Mouse (Mus musculus) layer of hippocampus, postnatal 25 days (tissue): Measurements from ENCODE around the gene Rmdn2. TPM values are rescaled to one million over a fixed set of nuclear protein-coding genes. Genes with fewer than 3 reads are reported as not detected.

Experiments used
- DNase-seq, 2 experiments: peaks; one replicate each; pipeline ENCODE4 v3.0.0; 2022; ENCODE audit warnings: mixed read lengths in 2 of 2, low spot score in 1 of 2; ENCODE audit errors: extremely low spot score in 1 of 2
- total RNA-seq, 2 experiments: library from RNA; stranded (reverse); gene quantifications; 2 replicates each; pipeline ENCODE4 v1.2.3; 2021

Rmdn2 gene
- total RNA-seq, 2 experiments from 2014 or later = 9.1 to 10.5 TPM

GRCm38 (mm10) chr17:79730988-79731387 lies 119.3 kb downstream of the Rmdn2 start:
- DNase-seq = no peak

GRCm38 (mm10) chr17:79733039-79733438 lies 121.4 kb downstream of the Rmdn2 start:
- no peak for DNase-seq

GRCm38 (mm10) chr17:79737598-79737997 lies 125.9 kb downstream of the Rmdn2 start:
- DNase-seq = no peak

GRCm38 (mm10) chr17:79738847-79739498 lies 127.3 kb downstream of the Rmdn2 start:
- DNase-seq = no peak

GRCm38 (mm10) chr17:79742635-79743034 lies 131.0 kb downstream of the Rmdn2 start:
- no peak for DNase-seq

Other genes starting within 250 kb of the Rmdn2 start
- gene Cyp1b1, start 103.2 kb downstream of the Rmdn2 start, total RNA-seq = 1 to 10 TPM; 2.8 to 3.1 TPM